Mouse (Mus musculus) forelimb bud, embryonic 11.5 days (tissue): ENCODE results near the gene Hs3st3a1.

Experiments
- DNase-seq: peaks from one replicate; pipeline ENCODE4 v3.0.0-alpha.2; 2012; ENCODE audit warnings: low read depth, low spot score

Gene Hs3st3a1

GRCm38 (mm10) chr11:64558282-64558681, 123.2 kb downstream of the Hs3st3a1 start:
- DNase-seq, result no peak

- DNase-seq, result no peak
Measured at GRCm38 (mm10) chr11:64559388-64559787, 124.3 kb downstream of the Hs3st3a1 start.

GRCm38 (mm10) chr11:64560471-64560870, 125.3 kb downstream of the Hs3st3a1 start:
- no peak for DNase-seq

- DNase-seq, result no peak
Measured at GRCm38 (mm10) chr11:64562771-64563170, 127.6 kb downstream of the Hs3st3a1 start.
